Mouse (Mus musculus) megakaryocyte, embryonic 14.5 days (primary cell): ENCODE results near the gene Ampd2.

ENCODE experiments used
- FLI1 ChIP-seq: IDR thresholded peaks from 2 replicates; pipeline ENCODE4 v1.6.1; 2012; ENCODE audit warnings: low read length, inconsistent platforms, mixed read lengths
- GATA1 ChIP-seq: IDR thresholded peaks from 3 replicates; pipeline ENCODE4 v1.6.1; 2012; ENCODE audit warnings: mixed read lengths, low read length, inconsistent platforms, borderline replicate concordance

- no peak for TF ChIP-seq FLI1
- TF ChIP-seq GATA1: no peak
These were observed 41.9 kb downstream of the Ampd2 start, which contains the start of gene Gstm4 for GRCm38 (mm10) chr3:108044394-108045140.
